Mouse (Mus musculus): ENCODE results near the gene Hmgb4.

The Hmgb4 gene

GRCm38 (mm10) chr4:128224453-128224852 lies 36.3 kb downstream of the Hmgb4 start:
- no peak for DNase-seq (ENCODE audit: low read depth)

GRCm38 (mm10) chr4:128217991-128218595 lies 42.7 kb downstream of the Hmgb4 start:
- DNase-seq (ENCODE audit: low read depth) = no peak
